Mouse (Mus musculus): ENCODE data around the gene Mrpl9. TPM values are rescaled to one million over a fixed set of nuclear protein-coding genes. Genes with fewer than 3 reads are reported as not detected.
A peak's percentile ranks its signal among the peaks of the same experiment; 100 is the strongest.

Gene Mrpl9
- total RNA-seq, 1 experiment, result 53.0 TPM

- no peak for DNase-seq (ENCODE audit: low read depth, low spot score)
- H3K4me1 ChIP-seq (ENCODE audit: control insufficient read depth in 2 of 2, insufficient read depth in 2 of 2, low read length in 2 of 2, poor library complexity in 1 of 2), result 0 out of 4 replicates have a peak, but pooled peaks cover 0 to 1% of the 10 kb centered on the region in 2 experiments
- TF ChIP-seq HCFC1 (IDR thresholded peaks at IDR 0.05; ENCODE audit: borderline replicate concordance, insufficient read depth, low read length), result no peak
- no peak for TF ChIP-seq CHD2 (IDR thresholded peaks at IDR 0.05; ENCODE audit: low read depth, low read length)
- TF ChIP-seq MAFK (IDR thresholded peaks at IDR 0.05; ENCODE audit: insufficient read depth, low read depth, low read length), result no peak
- no peak for TF ChIP-seq ZC3H11A (IDR thresholded peaks at IDR 0.05; ENCODE audit: borderline replicate concordance, low read depth, low read length)
- TF ChIP-seq ZNF384 (IDR thresholded peaks at IDR 0.05; ENCODE audit: low read depth, low read length), result no peak
- H3K4me3 ChIP-seq (ENCODE audit: insufficient read depth in 1 of 2, low read depth in 1 of 2, low read length in 2 of 2, poor library complexity in 1 of 2, severe bottlenecking in 1 of 2), result no peak overlapping the region
- H3K36me3 ChIP-seq (ENCODE audit: control insufficient read depth, insufficient read depth, low read length, poor library complexity, severe bottlenecking), result peaks cover 22% of the 10 kb centered on the region
- no peaks in the 10 kb centered on the region for H3K9me3 ChIP-seq (ENCODE audit: control insufficient read depth, insufficient read depth, low read depth, low read length)
- no peak overlapping the region for H3K9ac ChIP-seq (ENCODE audit: insufficient read depth, low read depth, low read length, poor library complexity, severe bottlenecking)
- in situ Hi-C loops (cut with MboI; ENCODE audit: low sequenced_read_pairs in 2 of 2, unreplicated experiment in 2 of 2), result no loop called here
- H3K27ac ChIP-seq (ENCODE audit: insufficient read depth, low read depth, low read length, poor library complexity, severe bottlenecking), result no peak overlapping the region
Observed at GRCm38 (mm10) chr3:94449377-94449776, 6.3 kb downstream of the Mrpl9 start.

- Histone ChIP-seq H3K4me1 (ENCODE audit: control insufficient read depth in 2 of 2, insufficient read depth in 2 of 2, low read length in 2 of 2, poor library complexity in 1 of 2) (no peaks in the 10 kb centered on the region), H3K27ac (ENCODE audit: insufficient read depth, low read depth, low read length, poor library complexity, severe bottlenecking) (no peak overlapping the region), H3K9ac (ENCODE audit: insufficient read depth, low read depth, low read length, poor library complexity, severe bottlenecking) (peak overlapping the region; percentile 45; the same call in 1 of the 2 replicates), H3K9me3 (ENCODE audit: control insufficient read depth, insufficient read depth, low read depth, low read length) (no peaks in the 10 kb centered on the region), H3K36me3 (ENCODE audit: control insufficient read depth, insufficient read depth, low read length, poor library complexity, severe bottlenecking) (no peaks in the 10 kb centered on the region), H3K4me3 (ENCODE audit: insufficient read depth in 1 of 2, low read depth in 1 of 2, low read length in 2 of 2, poor library complexity in 1 of 2, severe bottlenecking in 1 of 2) (peak overlapping the region in 1 of 2 experiments; percentile 40; a peak in 1 of 4 replicates)
- in situ Hi-C loops (cut with MboI; ENCODE audit: low sequenced_read_pairs in 2 of 2, unreplicated experiment in 2 of 2), result no loop called here
- DNase-seq (ENCODE audit: low read depth, low spot score), result peak; percentile 95
- no peak for TF ChIP-seq CHD2 (IDR thresholded peaks at IDR 0.05; ENCODE audit: low read depth, low read length)
- peak; percentile 93 for TF ChIP-seq ZC3H11A (IDR thresholded peaks at IDR 0.05; ENCODE audit: borderline replicate concordance, low read depth, low read length)
Observed at GRCm38 (mm10) chr3:94456529-94457000, 13.4 kb downstream of the Mrpl9 start.

GRCm38 (mm10) chr3:94457055-94457454 lies 13.9 kb downstream of the Mrpl9 start:
- H3K4me3 ChIP-seq (ENCODE audit: insufficient read depth in 1 of 2, low read depth in 1 of 2, low read length in 2 of 2, poor library complexity in 1 of 2, severe bottlenecking in 1 of 2), result no peak overlapping the region

GRCm38 (mm10) chr3:94459834-94460233 lies 16.7 kb downstream of the Mrpl9 start:
- no peak for DNase-seq (ENCODE audit: low read depth, low spot score)
- Histone ChIP-seq H3K27ac (ENCODE audit: insufficient read depth, low read depth, low read length, poor library complexity, severe bottlenecking) (no peak overlapping the region), H3K9ac (ENCODE audit: insufficient read depth, low read depth, low read length, poor library complexity, severe bottlenecking) (no peak overlapping the region), H3K36me3 (ENCODE audit: control insufficient read depth, insufficient read depth, low read length, poor library complexity, severe bottlenecking) (no peaks in the 10 kb centered on the region), H3K9me3 (ENCODE audit: control insufficient read depth, insufficient read depth, low read depth, low read length) (no peaks in the 10 kb centered on the region), H3K4me1 (ENCODE audit: control insufficient read depth in 2 of 2, insufficient read depth in 2 of 2, low read length in 2 of 2, poor library complexity in 1 of 2) (peaks cover under 1 to 2% of the 10 kb centered on the region in 2 experiments; a peak in 1 of 4 replicates), H3K4me3 (ENCODE audit: insufficient read depth in 1 of 2, low read depth in 1 of 2, low read length in 2 of 2, poor library complexity in 1 of 2, severe bottlenecking in 1 of 2) (no peak overlapping the region)
- TF ChIP-seq MAFK (IDR thresholded peaks at IDR 0.05; ENCODE audit: insufficient read depth, low read depth, low read length) (no peak), ZC3H11A (IDR thresholded peaks at IDR 0.05; ENCODE audit: borderline replicate concordance, low read depth, low read length) (no peak), CHD2 (IDR thresholded peaks at IDR 0.05; ENCODE audit: low read depth, low read length) (no peak)
- in situ Hi-C loops (cut with MboI; ENCODE audit: low sequenced_read_pairs in 2 of 2, unreplicated experiment in 2 of 2), result no loop called here

More at GRCm38 (mm10) chr3:94457055-94457454, 13.9 kb downstream of the Mrpl9 start:
- in situ Hi-C loops (cut with MboI; ENCODE audit: low sequenced_read_pairs in 2 of 2, unreplicated experiment in 2 of 2), result no loop called here
- Histone ChIP-seq H3K9ac (ENCODE audit: insufficient read depth, low read depth, low read length, poor library complexity, severe bottlenecking) (no peak overlapping the region), H3K36me3 (ENCODE audit: control insufficient read depth, insufficient read depth, low read length, poor library complexity, severe bottlenecking) (no peaks in the 10 kb centered on the region), H3K27ac (ENCODE audit: insufficient read depth, low read depth, low read length, poor library complexity, severe bottlenecking) (no peak overlapping the region), H3K4me1 (ENCODE audit: control insufficient read depth in 2 of 2, insufficient read depth in 2 of 2, low read length in 2 of 2, poor library complexity in 1 of 2) (no peaks in the 10 kb centered on the region), H3K9me3 (ENCODE audit: control insufficient read depth, insufficient read depth, low read depth, low read length) (no peaks in the 10 kb centered on the region)
- no peak for DNase-seq (ENCODE audit: low read depth, low spot score)
- TF ChIP-seq HCFC1 (IDR thresholded peaks at IDR 0.05; ENCODE audit: borderline replicate concordance, insufficient read depth, low read length) (no peak), CHD2 (IDR thresholded peaks at IDR 0.05; ENCODE audit: low read depth, low read length) (no peak), ZNF384 (IDR thresholded peaks at IDR 0.05; ENCODE audit: low read depth, low read length) (no peak), MAFK (IDR thresholded peaks at IDR 0.05; ENCODE audit: insufficient read depth, low read depth, low read length) (no peak), ZC3H11A (IDR thresholded peaks at IDR 0.05; ENCODE audit: borderline replicate concordance, low read depth, low read length) (no peak)
